Comparison of ENCODE assay signal across 18 mouse cellular contexts in genomic region chr15:26031692-26032091, GRCm38 (mm10). TPM values are rescaled to one million over a fixed set of nuclear protein-coding genes. Genes with fewer than 3 reads are reported as not detected.
DNase-seq lines count a peak whose midpoint lies in the region; ATAC-seq and TF ChIP-seq lines count a peak whose summit lies in the region.
"Had no signal": no experiment of that assay in that cellular context is flagged by ENCODE, and none has a peak within 500 bp of the region (broad histone marks: within the 10 kb centered on the region; RNA-seq: fewer than 3 reads in every experiment).

No protein-coding gene starts in this region.

- no peaks in the 10 kb centered on the region for H3K27me3 ChIP-seq in liver, adult 2 months (ENCODE audit: control insufficient read depth, insufficient read depth, low read length)
- H3K27me3 ChIP-seq in liver, embryonic 11.5 days (replicated peaks; ENCODE audit: control insufficient read depth, insufficient read depth, low read length) = no peaks in the 10 kb centered on the region
- no peaks in the 10 kb centered on the region for H3K27me3 ChIP-seq in myocyte (ENCODE audit: control insufficient read depth, insufficient read depth, insufficient read length)
- H3K27me3 ChIP-seq: CH12.LX; forebrain, embryonic 15.5 days; hindbrain, embryonic 13.5 days; liver, embryonic 13.5 days had no signal

- 14% methylated on average over 3 of the region's 3 CpGs for WGBS in liver, adult 2 months
- WGBS in liver, embryonic 11.5 days = 51% methylated on average over 3 of the region's 3 CpGs

- H3K4me2 ChIP-seq in liver, embryonic 11.5 days = no peak overlapping the region
- peak overlapping the region; percentile 48 for H3K4me2 ChIP-seq in myocyte (ENCODE audit: low read depth)
- H3K4me2 ChIP-seq: forebrain, embryonic 15.5 days; hindbrain, embryonic 13.5 days; liver, embryonic 13.5 days had no signal

- intact Hi-C loops in left cerebral cortex, postnatal 10 days (cut with DNase I) = no loop called here

- no peak overlapping the region for H3K4me3 ChIP-seq in liver, adult 2 months (ENCODE audit: insufficient read depth, low read depth, low read length)
- no peak overlapping the region for H3K4me3 ChIP-seq in liver, embryonic 11.5 days (ENCODE audit: low read depth, low read length)
- H3K4me3 ChIP-seq in myocyte = no peak overlapping the region
- H3K4me3 ChIP-seq: forebrain, embryonic 15.5 days; heart, adult 2 months; hindbrain, embryonic 13.5 days; liver, embryonic 13.5 days had no signal

- H3K79me2 ChIP-seq in liver, adult 2 months (ENCODE audit: control insufficient read depth, insufficient read depth, low read length) = no peaks in the 10 kb centered on the region
- H3K79me2 ChIP-seq in myocyte (ENCODE audit: control insufficient read depth, insufficient read depth) = no peaks in the 10 kb centered on the region

- ATAC-seq in liver, embryonic 11.5 days (replicated peaks; ENCODE audit: low FRiP score) = no peak
- ATAC-seq: forebrain, embryonic 15.5 days; intestine, embryonic 16.5 days had no signal

- H3K9me3 ChIP-seq in liver, embryonic 11.5 days (ENCODE audit: control insufficient read depth, low read length) = no peaks in the 10 kb centered on the region
- H3K9me3 ChIP-seq: forebrain, embryonic 15.5 days; hindbrain, embryonic 13.5 days; liver, embryonic 13.5 days had no signal

- H3K27ac ChIP-seq in liver, adult 2 months (replicated peaks; ENCODE audit: insufficient read depth, low read depth, low read length) = no peak overlapping the region
- H3K27ac ChIP-seq in liver, embryonic 11.5 days (ENCODE audit: low read depth, low read length) = no peak overlapping the region
- H3K27ac ChIP-seq: forebrain, embryonic 15.5 days; heart, adult 2 months; hindbrain, embryonic 13.5 days; liver, embryonic 13.5 days had no signal

- TF ChIP-seq POLR2A in liver, adult 2 months (IDR thresholded peaks at IDR 0.05; ENCODE audit: extremely low read depth, insufficient read depth, low read length) = no peak
- no peak for TF ChIP-seq POLR2A in myocyte (IDR thresholded peaks at IDR 0.05; ENCODE audit: insufficient read length, low read depth)

- H3K4me1 ChIP-seq in liver, adult 2 months (ENCODE audit: control insufficient read depth, insufficient read depth, low read length) = no peaks in the 10 kb centered on the region
- no peaks in the 10 kb centered on the region for H3K4me1 ChIP-seq in liver, embryonic 11.5 days (replicated peaks; ENCODE audit: control insufficient read depth, insufficient read depth, low read length)
- H3K4me1 ChIP-seq: forebrain, embryonic 15.5 days; hindbrain, embryonic 13.5 days; liver, embryonic 13.5 days had no signal

- TF ChIP-seq CTCF in liver, adult 2 months (IDR thresholded peaks at IDR 0.05; ENCODE audit: low read depth, low read length) = no peak

- H3K9ac ChIP-seq in liver, adult 2 months (ENCODE audit: low read depth, low read length) = no peak overlapping the region
- no peak overlapping the region for H3K9ac ChIP-seq in liver, embryonic 11.5 days (ENCODE audit: low read depth, low read length)
- H3K9ac ChIP-seq: forebrain, embryonic 15.5 days; hindbrain, embryonic 13.5 days; liver, embryonic 13.5 days had no signal

- H3ac ChIP-seq in myocyte (ENCODE audit: control insufficient read depth, insufficient read length) = no peak overlapping the region

- peak; percentile 24 for DNase-seq in liver, adult 2 months (ENCODE audit: extremely low read depth, low read depth, low spot score)
- DNase-seq in liver, embryonic 11.5 days (ENCODE audit: low spot score) = no peak
- DNase-seq in testis, postnatal 14 days (ENCODE audit: low spot score) = peak; percentile 29
- DNase-seq in testis, postnatal 10 days (ENCODE audit: low spot score) = no peak
- DNase-seq in adrenal gland, adult 18-20 months (ENCODE audit: low spot score in 2 of 2) = peak; percentile 31 to 62
- DNase-seq in spleen, postnatal 36 days (ENCODE audit: low spot score in 2 of 2) = no peak
- DNase-seq in left cerebral cortex, postnatal 10 days (ENCODE audit: extremely low spot score in 1 of 2, low spot score in 2 of 2) = no peak
- DNase-seq: cerebellum, postnatal 25 days; heart, adult 2 months; layer of hippocampus, adult 9-11 months; liver, embryonic 13.5 days; spleen, adult 18-20 months; thymus, postnatal 25 days had no signal

- no peaks in the 10 kb centered on the region for H3K36me3 ChIP-seq in liver, adult 2 months (ENCODE audit: control insufficient read depth, insufficient read depth, low read length)
- no peaks in the 10 kb centered on the region for H3K36me3 ChIP-seq in liver, embryonic 11.5 days (ENCODE audit: control insufficient read depth, insufficient read depth, low read length)
- no peaks in the 10 kb centered on the region for H3K36me3 ChIP-seq in myocyte (ENCODE audit: control insufficient read depth, insufficient read depth)
- H3K36me3 ChIP-seq: forebrain, embryonic 15.5 days; hindbrain, embryonic 13.5 days; liver, embryonic 13.5 days had no signal

TF ChIP-seq in myocyte, 11 proteins besides CTCF, POLR2A, EP300 and RAD21:
- no peak for TF ChIP-seq MYOD1 (IDR thresholded peaks at IDR 0.05; ENCODE audit: control insufficient read depth in 1 of 3, insufficient read length in 2 of 3, low read depth in 2 of 3)
- no peak for TF ChIP-seq POLR2AphosphoS2 (IDR thresholded peaks at IDR 0.05; ENCODE audit: insufficient read length, low read depth)
- peak; percentile 98 for TF ChIP-seq CEBPB (IDR thresholded peaks at IDR 0.05; ENCODE audit: insufficient read depth, poor library complexity, severe bottlenecking)
- TF ChIP-seq TCF12 (IDR thresholded peaks at IDR 0.05; ENCODE audit: insufficient read depth, poor library complexity, severe bottlenecking) = no peak
- TF ChIP-seq SRF (IDR thresholded peaks at IDR 0.05; ENCODE audit: control insufficient read depth, insufficient read length, low read depth) = no peak
- TF ChIP-seq MAX (IDR thresholded peaks at IDR 0.05; ENCODE audit: low read depth) = peak; percentile 15
- TF ChIP-seq MYOG (IDR thresholded peaks at IDR 0.05; ENCODE audit: control insufficient read depth in 1 of 3, insufficient read depth in 1 of 3, insufficient read length in 2 of 3, low read depth in 2 of 3) = no peak
- TF ChIP-seq TCF3 (IDR thresholded peaks at IDR 0.05; ENCODE audit: insufficient read length, low read depth) = no peak
TF ChIP-seq in myocyte: peak in this region for 2.

RNA-seq across cellular contexts. Expression of gene Zfp622, which starts 47.5 kb away (rescaled TPM):
- total RNA-seq in liver, adult 2 months (2014; rRNA removed) = 15.4 and 16.4 TPM in 2 replicates
- polyA plus RNA-seq in liver, adult 2 months (2012; rRNA removed) = 12.2 and 12.8 TPM in 2 replicates
- 27.9 and 30.3 TPM in 2 replicates for polyA plus RNA-seq in liver, embryonic 11.5 days (2014; fragmentation: Nextera tagmentation; extraction: Ambion mirVana)
- 10 to 100 TPM; 36.6 to 40.5 TPM for total RNA-seq in adrenal gland, adult 18-20 months (2021)
- polyA plus RNA-seq in myocyte (2012; fragmentation: generic; extraction: Trizol) = 102 TPM
- 10 to 100 TPM; 38.7 to 43.6 TPM for total RNA-seq in left cerebral cortex, postnatal 10 days (2021)

Comparison
In these comparisons a context has a peak if more than half of its experiments do, and no peak if none do; other contexts are left out.
1. DNase-seq: peak in liver, adult 2 months (single experiment), testis, postnatal 14 days (single experiment) and adrenal gland, adult 18-20 months (2 of 2); none in liver, embryonic 11.5 days (single experiment), testis, postnatal 10 days (single experiment), spleen, postnatal 36 days (0 of 2) and left cerebral cortex, postnatal 10 days (0 of 2).